Comparison of ENCODE assay signal across 24 mouse cellular contexts in genomic region chr10:127317277-127317676, GRCm38 (mm10). TPM values are rescaled to one million over a fixed set of nuclear protein-coding genes. Genes with fewer than 3 reads are reported as not detected.
"Had no signal": no experiment of that assay in that cellular context is flagged by ENCODE, and none has a peak within 500 bp of the region (broad histone marks: within the 10 kb centered on the region; RNA-seq: fewer than 3 reads in every experiment).

No protein-coding gene starts in this region.

- H3K9me3 ChIP-seq: intestine, embryonic 15.5 days; kidney, embryonic 15.5 days; lung, embryonic 15.5 days; midbrain, embryonic 13.5 days had no signal

- H3K4me3 ChIP-seq: intestine, embryonic 15.5 days; kidney, embryonic 15.5 days; left cerebral cortex, adult 2 months; lung, embryonic 15.5 days; midbrain, embryonic 13.5 days had no signal

- H3K27ac ChIP-seq: intestine, embryonic 15.5 days; kidney, embryonic 15.5 days; left cerebral cortex, adult 2 months; lung, embryonic 15.5 days; midbrain, embryonic 13.5 days; stomach, postnatal 0 days had no signal

- H3K27me3 ChIP-seq: intestine, embryonic 15.5 days; kidney, embryonic 15.5 days had no signal

- H3K4me2 ChIP-seq: intestine, embryonic 15.5 days; kidney, embryonic 15.5 days; lung, embryonic 15.5 days; midbrain, embryonic 13.5 days had no signal

- H3K9ac ChIP-seq: intestine, embryonic 15.5 days; kidney, embryonic 15.5 days; lung, embryonic 15.5 days; midbrain, embryonic 13.5 days had no signal

- DNase-seq: kidney, adult 11 months; kidney, adult 8-10 months; kidney, postnatal 10 days; kidney, postnatal 36 days; layer of hippocampus, postnatal 36 days; lung, adult 18-20 months; lung, postnatal 10 days; lung, postnatal 36 days; right cerebral cortex, postnatal 14 days; right cerebral cortex, postnatal 4 days; thymus, adult 2 months; thymus, postnatal 25 days had no signal

- H3K4me1 ChIP-seq: intestine, embryonic 15.5 days; midbrain, embryonic 13.5 days had no signal

- ATAC-seq: intestine, embryonic 15.5 days; midbrain, embryonic 13.5 days had no signal

- H3K36me3 ChIP-seq: intestine, embryonic 15.5 days; kidney, embryonic 15.5 days; lung, embryonic 15.5 days; midbrain, embryonic 13.5 days had no signal

RNA-seq across cellular contexts. Expression of gene Inhbe, which starts 36.9 kb away (rescaled TPM):
- total RNA-seq: layer of hippocampus, adult 8-10 months; layer of hippocampus, postnatal 10 days; layer of hippocampus, postnatal 36 days; midbrain, postnatal 0 days had no signal
- polyA plus RNA-seq: intestine, embryonic 15.5 days; kidney, embryonic 15.5 days; limb, embryonic 14.5 days; lung, embryonic 15.5 days; midbrain, embryonic 13.5 days; midbrain, postnatal 0 days; neural tube, embryonic 11.5 days; stomach, embryonic 14.5 days; thymus, adult 2 months had no signal
